Mouse (Mus musculus): Measurements from ENCODE around the gene Tmem151a. TPM values are rescaled to one million over a fixed set of nuclear protein-coding genes. Genes with fewer than 3 reads are reported as not detected.
"Not testable (repeated sequence)": the region's sequence is repeated elsewhere in the genome, so short reads cannot be mapped to it uniquely, and the experiment has no call there.

Gene Tmem151a
- polyA plus RNA-seq, 1 experiment: 6.0 TPM

DNA sequence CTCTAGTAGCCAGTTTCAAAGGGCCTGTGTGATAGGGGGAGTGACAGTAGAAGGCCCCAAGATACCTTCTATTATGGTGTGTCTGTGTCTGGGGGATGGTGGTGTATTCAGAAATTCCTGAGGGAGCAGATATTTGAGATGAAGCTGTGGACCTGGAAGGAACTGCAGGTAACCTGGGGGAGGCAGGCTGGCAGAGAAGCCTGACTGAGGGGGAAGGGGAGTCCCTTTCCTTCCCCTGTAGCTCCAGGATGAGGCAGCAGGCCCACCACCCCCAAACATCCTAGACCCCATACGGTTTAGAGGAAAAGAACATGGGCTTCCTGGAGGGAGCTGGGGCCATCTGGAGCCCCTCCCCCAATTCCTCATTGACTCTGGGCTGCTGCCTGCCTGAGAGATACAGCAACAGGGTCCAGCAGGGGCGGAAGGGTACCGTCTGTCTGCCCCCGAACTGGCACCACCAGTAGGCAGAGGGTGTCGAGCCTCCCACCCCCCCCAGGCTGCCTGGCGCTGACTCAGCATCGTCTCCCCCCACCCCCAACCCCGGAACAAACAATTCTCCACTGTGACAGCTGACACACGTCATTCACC lies 10.7 kb upstream of the Tmem151a start:
- TF ChIP-seq CTCF (IDR thresholded peaks at IDR 0.05; ENCODE audit: borderline replicate concordance, insufficient read depth, low read length) (no peak), POLR2A (IDR thresholded peaks at IDR 0.05; ENCODE audit: low read depth, low read length) (no peak; the same call in 1 of the 2 replicates)
- Histone ChIP-seq H3K4me3 (ENCODE audit: insufficient read depth, low read length) (no peak overlapping the region), H3K4me1 (ENCODE audit: control insufficient read depth, insufficient read depth, low read length) (peaks cover 2% of the 10 kb centered on the region; the same call in 1 of the 2 replicates)

GRCm38 (mm10) chr19:5094746-5095417 lies 9.6 kb upstream of the Tmem151a start:
- no peak overlapping the region for H3K27ac ChIP-seq (ENCODE audit: insufficient read depth, low read length)
- no peak for TF ChIP-seq POLR2A (IDR thresholded peaks at IDR 0.05; ENCODE audit: low read depth, low read length)
- no peak for TF ChIP-seq CTCF (IDR thresholded peaks at IDR 0.05; ENCODE audit: borderline replicate concordance, insufficient read depth, low read length)
- H3K4me3 ChIP-seq (ENCODE audit: insufficient read depth, low read length): no peak overlapping the region
- peaks cover 2% of the 10 kb centered on the region; the same call in 1 of the 2 replicates for H3K4me1 ChIP-seq (ENCODE audit: control insufficient read depth, insufficient read depth, low read length)

More for the DNA sequence above, 10.7 kb upstream of the Tmem151a start:
- no peak overlapping the region for H3K27ac ChIP-seq (ENCODE audit: insufficient read depth, low read length)

- no peak; the same call in none of the 2 replicates for TF ChIP-seq POLR2A (IDR thresholded peaks at IDR 0.05; ENCODE audit: low read depth, low read length)
- peak; percentile 65 for TF ChIP-seq CTCF (IDR thresholded peaks at IDR 0.05; ENCODE audit: borderline replicate concordance, insufficient read depth, low read length)
- no peak overlapping the region for H3K4me3 ChIP-seq (ENCODE audit: insufficient read depth, low read length)
- peaks cover 2% of the 10 kb centered on the region; the same call in 1 of the 2 replicates for H3K4me1 ChIP-seq (ENCODE audit: control insufficient read depth, insufficient read depth, low read length)
- no peak overlapping the region for H3K27ac ChIP-seq (ENCODE audit: insufficient read depth, low read length)
Observed at GRCm38 (mm10) chr19:5094243-5094632, 8.9 kb upstream of the Tmem151a start.

GRCm38 (mm10) chr19:5093481-5094242 lies 8.3 kb upstream of the Tmem151a start:
- H3K27ac ChIP-seq (ENCODE audit: insufficient read depth, low read length): no peak overlapping the region
- no peak overlapping the region for H3K4me3 ChIP-seq (ENCODE audit: insufficient read depth, low read length)
- H3K4me1 ChIP-seq (ENCODE audit: control insufficient read depth, insufficient read depth, low read length): peaks cover 2% of the 10 kb centered on the region; the same call in 1 of the 2 replicates
- TF ChIP-seq POLR2A (IDR thresholded peaks at IDR 0.05; ENCODE audit: low read depth, low read length) (no peak), CTCF (IDR thresholded peaks at IDR 0.05; ENCODE audit: borderline replicate concordance, insufficient read depth, low read length) (no peak)

- Histone ChIP-seq H3K4me1 (ENCODE audit: control insufficient read depth, insufficient read depth, low read length) (0 out of 2 replicates have a peak, but pooled peaks cover 2% of the 10 kb centered on the region), H3K4me3 (ENCODE audit: insufficient read depth, low read length) (no peak overlapping the region), H3K27ac (ENCODE audit: insufficient read depth, low read length) (no peak overlapping the region)
- TF ChIP-seq CTCF (IDR thresholded peaks at IDR 0.05; ENCODE audit: borderline replicate concordance, insufficient read depth, low read length) (no peak), POLR2A (IDR thresholded peaks at IDR 0.05; ENCODE audit: low read depth, low read length) (no peak)
Observed at GRCm38 (mm10) chr19:5092083-5092482, 6.8 kb upstream of the Tmem151a start.

GRCm38 (mm10) chr19:5089324-5089723 lies 4.0 kb upstream of the Tmem151a start:
- Histone ChIP-seq H3K4me1 (ENCODE audit: control insufficient read depth, insufficient read depth, low read length) (0 out of 2 replicates have a peak, but pooled peaks cover 2% of the 10 kb centered on the region), H3K27ac (ENCODE audit: insufficient read depth, low read length) (no peak overlapping the region), H3K4me3 (ENCODE audit: insufficient read depth, low read length) (peak overlapping the region; percentile 83)
- TF ChIP-seq POLR2A (IDR thresholded peaks at IDR 0.05; ENCODE audit: low read depth, low read length) (no peak), CTCF (IDR thresholded peaks at IDR 0.05; ENCODE audit: borderline replicate concordance, insufficient read depth, low read length) (no peak)

DNA sequence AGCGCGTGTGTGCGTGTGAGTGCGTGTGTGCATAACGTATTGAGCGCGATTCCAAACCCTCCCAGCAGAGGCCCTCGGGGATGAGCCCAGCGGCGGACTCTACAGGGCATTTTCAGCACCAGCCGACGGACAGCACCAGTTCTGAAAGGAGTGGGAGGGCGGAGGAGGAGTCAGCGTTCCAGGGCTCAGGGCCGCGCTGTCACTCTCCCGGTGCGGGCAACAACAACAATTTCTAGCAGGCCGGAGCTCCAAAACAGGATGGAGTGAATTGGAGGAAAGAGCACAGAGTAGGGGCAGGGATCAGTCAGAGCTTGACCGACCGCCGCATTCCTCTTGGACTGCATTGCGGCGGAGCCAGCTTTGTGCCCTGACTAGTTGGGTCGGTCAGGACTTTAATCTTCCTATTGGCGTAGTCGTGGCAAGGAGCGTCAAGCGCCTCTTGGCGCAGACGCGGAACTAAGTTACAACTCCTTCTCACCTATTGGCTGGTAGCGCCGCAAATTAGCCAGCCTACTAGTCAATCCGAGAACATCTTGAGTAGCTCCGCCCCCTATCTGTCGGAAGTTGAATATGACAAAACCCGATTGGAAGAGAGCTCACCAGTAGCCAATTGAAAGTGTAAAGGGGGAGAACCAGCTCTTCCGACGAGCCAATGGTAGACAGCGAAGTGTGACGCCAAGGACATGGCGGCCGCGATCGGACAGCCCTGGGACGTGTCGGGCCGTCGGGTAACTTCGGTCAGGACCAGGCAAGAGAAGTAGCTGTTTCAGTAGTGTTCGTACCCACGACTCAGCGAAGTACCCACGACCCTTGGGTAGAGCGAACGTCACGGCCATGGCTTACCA lies 2.8 kb upstream of the Tmem151a start, which contains the start of gene Yif1a:
Gene Yif1a (plus strand): TSS at position 655 of the 845 bp plus-strand sequence.
- peak within 1 kb of the TSS; percentile 72 for H3K27ac ChIP-seq (ENCODE audit: insufficient read depth, low read length)
- H3K4me3 ChIP-seq (ENCODE audit: insufficient read depth, low read length): peak within 1 kb of the TSS; percentile 83
- H3K4me1 ChIP-seq (ENCODE audit: control insufficient read depth, insufficient read depth, low read length): no peaks in the 10 kb centered on the region
- TF ChIP-seq POLR2A (IDR thresholded peaks at IDR 0.05; ENCODE audit: low read depth, low read length) (peak; percentile 95), CTCF (IDR thresholded peaks at IDR 0.05; ENCODE audit: borderline replicate concordance, insufficient read depth, low read length) (peak; percentile 47; the same call in 1 of the 2 replicates)

DNA sequence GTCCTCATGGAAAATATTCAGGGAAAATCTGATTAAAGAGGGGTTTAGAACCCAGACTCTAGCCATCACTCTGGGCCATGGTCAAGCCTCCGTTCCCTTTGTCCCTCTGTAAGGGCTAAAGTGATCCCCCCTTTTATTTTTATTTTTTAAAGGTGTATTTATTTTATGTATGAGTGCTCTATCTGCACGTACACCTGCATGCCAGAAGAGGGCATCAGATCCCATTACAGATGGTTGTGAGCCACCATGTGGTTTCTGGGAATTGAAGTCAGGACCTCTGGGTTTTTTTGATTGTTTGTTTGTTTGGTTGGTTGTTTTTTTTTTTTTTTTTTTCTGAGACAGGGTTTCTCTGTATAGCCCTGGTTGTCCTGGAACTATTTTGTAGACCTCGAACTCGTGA lies 1.2 kb upstream of the Tmem151a start:
- H3K27ac ChIP-seq (ENCODE audit: insufficient read depth, low read length); H3K4me1 ChIP-seq (ENCODE audit: control insufficient read depth, insufficient read depth, low read length); H3K4me3 ChIP-seq (ENCODE audit: insufficient read depth, low read length): not testable (repeated sequence)

- peak overlapping the region; percentile 34 for H3K4me3 ChIP-seq (ENCODE audit: insufficient read depth, low read length)
- no peaks in the 10 kb centered on the region for H3K4me1 ChIP-seq (ENCODE audit: control insufficient read depth, insufficient read depth, low read length)
- TF ChIP-seq CTCF (IDR thresholded peaks at IDR 0.05; ENCODE audit: borderline replicate concordance, insufficient read depth, low read length) (no peak), POLR2A (IDR thresholded peaks at IDR 0.05; ENCODE audit: low read depth, low read length) (no peak)
- H3K27ac ChIP-seq (ENCODE audit: insufficient read depth, low read length): no peak overlapping the region
Observed at GRCm38 (mm10) chr19:5084834-5085144, 542 bp downstream of the Tmem151a start.

All from embryonic fibroblast, embryonic 13.5 days (primary cell).